Mouse (Mus musculus): ENCODE data around the gene Rasgef1a. TPM values are rescaled to one million over a fixed set of nuclear protein-coding genes. Genes with fewer than 3 reads are reported as not detected.

Rasgef1a gene
- polyA plus RNA-seq, 1 experiment from 2014 or later: 0.09 TPM

DNA sequence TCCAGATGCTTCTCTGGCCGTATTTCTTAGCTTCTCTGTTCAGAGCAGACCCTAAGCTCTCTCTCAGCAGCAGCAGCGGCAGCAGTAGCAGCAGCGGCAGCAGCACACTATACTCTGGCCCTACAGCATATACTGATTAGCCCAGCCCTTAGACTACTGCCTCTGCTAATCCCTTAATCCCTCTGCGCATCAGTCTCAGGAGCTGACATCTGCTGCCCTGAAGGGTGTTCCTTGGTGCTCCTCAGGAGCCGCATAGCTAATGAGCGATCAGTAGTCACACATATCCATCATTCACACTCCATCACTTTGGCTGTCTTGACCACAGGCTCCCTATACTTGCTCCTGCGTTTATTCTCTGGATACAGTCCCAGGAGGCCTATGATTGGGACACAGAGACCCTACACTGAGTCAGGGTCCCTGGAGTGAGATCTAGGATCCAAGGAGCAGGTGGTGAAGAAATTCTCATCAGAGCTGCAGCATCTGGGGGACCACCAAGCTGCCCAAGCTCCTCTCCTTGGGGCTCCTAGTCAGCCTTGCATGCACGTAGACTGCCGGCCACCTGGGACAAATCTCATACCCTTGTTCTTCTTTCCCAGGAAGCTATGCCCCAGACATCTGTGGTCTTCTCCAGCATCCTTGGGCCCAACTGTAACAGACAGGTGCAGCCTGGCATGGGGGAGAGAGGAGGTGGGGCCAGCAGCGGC, 68.7 kb downstream of the Rasgef1a start:
- 49% methylated on average over 10 of the region's 10 CpGs for WGBS
- Histone ChIP-seq H3K4me1 (peaks cover 23% of the 10 kb centered on the region), H3K27me3 (ENCODE audit: low read depth, poor library complexity, severe bottlenecking) (0 out of 2 replicates have a peak, but pooled peaks cover 4% of the 10 kb centered on the region), H3K4me3 (no peak overlapping the region), H3K36me3 (no peaks in the 10 kb centered on the region), H3K27ac (replicated peaks) (peak overlapping the region; percentile 34), H3K9me3 (replicated peaks) (no peaks in the 10 kb centered on the region)
- DNase-seq (ENCODE audit: low spot score): no peak

DNA sequence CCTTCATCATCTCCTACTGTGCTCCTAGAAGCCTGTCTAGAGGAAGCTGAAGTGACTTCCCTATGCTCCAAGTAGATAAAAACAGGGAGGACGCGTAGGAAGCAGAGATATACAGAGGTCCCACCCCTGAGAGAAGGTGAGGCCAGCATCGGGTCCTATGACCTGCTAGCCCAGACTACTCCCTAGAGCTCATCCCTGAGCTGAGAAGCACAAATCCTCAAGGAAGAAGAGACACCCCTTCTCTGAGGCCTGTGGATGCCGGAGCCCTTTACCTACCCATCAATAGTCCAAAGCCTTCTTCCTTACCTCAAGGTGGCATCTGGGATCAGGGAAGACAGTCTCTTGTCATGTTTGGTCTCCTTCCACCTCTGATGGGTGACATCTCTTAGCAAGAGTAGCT, 69.5 kb downstream of the Rasgef1a start:
- Histone ChIP-seq H3K36me3 (no peaks in the 10 kb centered on the region), H3K4me1 (peaks cover 19% of the 10 kb centered on the region), H3K4me3 (no peak overlapping the region), H3K27ac (replicated peaks) (no peak overlapping the region), H3K9me3 (replicated peaks) (no peaks in the 10 kb centered on the region), H3K27me3 (ENCODE audit: low read depth, poor library complexity, severe bottlenecking) (0 out of 2 replicates have a peak, but pooled peaks cover 4% of the 10 kb centered on the region)
- no peak for DNase-seq (ENCODE audit: low spot score)
- WGBS: 90% methylated on average over 4 of the region's 4 CpGs

DNA sequence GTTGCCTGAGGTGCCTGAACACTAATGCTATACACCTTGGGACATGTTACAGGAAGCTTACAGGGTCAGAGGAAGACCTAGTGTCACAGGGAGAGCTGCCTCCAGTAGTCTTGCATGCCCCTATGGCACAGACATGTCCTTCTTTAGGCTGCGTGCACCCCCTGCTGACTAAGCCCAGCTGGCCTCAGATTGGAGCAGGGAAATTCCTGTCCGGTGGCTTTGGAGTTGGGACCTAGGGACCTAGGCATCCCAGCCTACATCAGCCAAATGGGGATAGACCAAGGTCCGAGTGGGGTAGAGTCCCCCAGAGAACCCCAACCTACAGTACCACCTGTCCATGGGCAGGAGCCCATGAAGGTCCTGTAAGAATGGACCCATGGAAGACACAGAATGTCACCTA, 71.1 kb downstream of the Rasgef1a start:
- Histone ChIP-seq H3K4me3 (no peak overlapping the region), H3K27ac (replicated peaks) (no peak overlapping the region), H3K27me3 (ENCODE audit: low read depth, poor library complexity, severe bottlenecking) (0 out of 2 replicates have a peak, but pooled peaks cover 4% of the 10 kb centered on the region), H3K9me3 (replicated peaks) (no peaks in the 10 kb centered on the region), H3K36me3 (no peaks in the 10 kb centered on the region), H3K4me1 (peaks cover 15% of the 10 kb centered on the region)
- WGBS: 89% methylated on average over 3 of the region's 3 CpGs
- no peak for DNase-seq (ENCODE audit: low spot score)

DNA sequence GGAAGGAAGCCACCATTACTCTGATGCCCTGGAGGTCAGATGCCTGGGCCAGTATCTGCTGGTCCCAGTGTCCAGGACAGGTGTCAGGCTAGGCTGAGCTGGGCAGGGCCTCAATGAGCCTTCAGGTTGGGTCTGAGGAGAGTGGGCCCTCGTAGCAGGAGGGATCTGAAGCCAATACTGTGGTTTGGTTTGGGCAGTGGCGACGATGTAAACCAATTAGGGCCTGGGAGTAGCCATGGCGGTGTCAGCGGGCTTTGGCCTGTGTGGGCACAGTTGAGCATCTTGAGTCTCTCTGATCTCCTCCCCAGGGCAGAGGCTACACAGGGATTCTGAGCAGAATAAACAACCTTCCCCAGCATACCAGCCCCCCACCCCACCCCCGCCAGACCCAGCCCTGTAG, 72.4 kb downstream of the Rasgef1a start:
- no peaks in the 10 kb centered on the region for H3K36me3 ChIP-seq
- H3K9me3 ChIP-seq (replicated peaks): no peaks in the 10 kb centered on the region
- no peak overlapping the region for H3K27ac ChIP-seq (replicated peaks)
- WGBS: 78% methylated on average over 6 of the region's 6 CpGs
- H3K27me3 ChIP-seq (ENCODE audit: low read depth, poor library complexity, severe bottlenecking): 0 out of 2 replicates have a peak, but pooled peaks cover 4% of the 10 kb centered on the region
- DNase-seq (ENCODE audit: low spot score): no peak
- peaks cover 15% of the 10 kb centered on the region for H3K4me1 ChIP-seq
- H3K4me3 ChIP-seq: no peak overlapping the region

DNA sequence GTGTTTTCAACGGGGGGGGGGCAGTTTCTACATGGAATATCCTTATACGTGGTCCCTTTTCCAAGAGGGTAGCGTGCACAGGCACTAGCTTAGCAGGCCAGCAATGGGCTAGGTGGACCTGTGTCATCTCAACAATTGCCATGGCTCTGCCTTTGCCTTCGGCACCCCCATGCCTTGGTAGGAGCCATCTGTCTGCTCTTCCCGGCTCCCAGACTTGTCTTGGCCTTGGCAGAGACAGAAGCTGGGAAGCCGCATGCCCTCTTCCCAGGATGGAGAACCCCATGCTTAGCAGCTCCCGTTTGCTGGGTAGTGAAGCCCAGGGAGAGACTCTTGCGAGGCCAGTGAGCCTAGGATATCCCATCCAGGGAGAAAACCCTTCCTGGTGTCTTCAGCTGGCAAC, 73.4 kb downstream of the Rasgef1a start:
- Histone ChIP-seq H3K27me3 (ENCODE audit: low read depth, poor library complexity, severe bottlenecking) (0 out of 2 replicates have a peak, but pooled peaks cover 4% of the 10 kb centered on the region), H3K4me1 (peaks cover 7% of the 10 kb centered on the region), H3K36me3 (no peaks in the 10 kb centered on the region), H3K27ac (replicated peaks) (no peak overlapping the region), H3K4me3 (no peak overlapping the region), H3K9me3 (replicated peaks) (no peaks in the 10 kb centered on the region)
- WGBS: 92% methylated on average over 8 of the region's 8 CpGs
- no peak for DNase-seq (ENCODE audit: low spot score)

DNA sequence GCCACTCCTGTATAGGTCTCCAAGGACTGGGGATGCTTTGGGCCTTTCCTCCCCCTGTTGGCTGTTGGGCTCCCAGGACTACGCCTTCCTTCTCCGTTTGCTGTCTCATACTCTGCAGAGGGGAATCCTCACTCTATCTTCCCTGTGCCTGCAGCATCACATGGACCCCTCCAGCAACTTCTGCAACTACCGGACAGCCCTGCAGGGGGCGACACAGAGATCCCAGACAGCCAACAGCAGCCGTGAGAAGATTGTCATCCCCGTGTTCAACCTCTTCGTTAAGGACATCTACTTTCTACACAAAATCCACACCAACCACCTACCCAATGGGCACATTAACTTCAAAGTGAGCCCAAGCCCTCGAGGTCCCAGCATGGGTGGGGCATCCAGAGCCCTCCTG, 76.7 kb downstream of the Rasgef1a start:
- no peaks in the 10 kb centered on the region for H3K4me1 ChIP-seq
- 56% methylated on average over 8 of the region's 8 CpGs for WGBS
- H3K36me3 ChIP-seq: no peaks in the 10 kb centered on the region
- H3K27me3 ChIP-seq (ENCODE audit: low read depth, poor library complexity, severe bottlenecking): no peaks in the 10 kb centered on the region
- H3K27ac ChIP-seq (replicated peaks): no peak overlapping the region
- H3K9me3 ChIP-seq (replicated peaks): no peaks in the 10 kb centered on the region
- no peak overlapping the region for H3K4me3 ChIP-seq
- peak; percentile 19 for DNase-seq (ENCODE audit: low spot score)

DNA sequence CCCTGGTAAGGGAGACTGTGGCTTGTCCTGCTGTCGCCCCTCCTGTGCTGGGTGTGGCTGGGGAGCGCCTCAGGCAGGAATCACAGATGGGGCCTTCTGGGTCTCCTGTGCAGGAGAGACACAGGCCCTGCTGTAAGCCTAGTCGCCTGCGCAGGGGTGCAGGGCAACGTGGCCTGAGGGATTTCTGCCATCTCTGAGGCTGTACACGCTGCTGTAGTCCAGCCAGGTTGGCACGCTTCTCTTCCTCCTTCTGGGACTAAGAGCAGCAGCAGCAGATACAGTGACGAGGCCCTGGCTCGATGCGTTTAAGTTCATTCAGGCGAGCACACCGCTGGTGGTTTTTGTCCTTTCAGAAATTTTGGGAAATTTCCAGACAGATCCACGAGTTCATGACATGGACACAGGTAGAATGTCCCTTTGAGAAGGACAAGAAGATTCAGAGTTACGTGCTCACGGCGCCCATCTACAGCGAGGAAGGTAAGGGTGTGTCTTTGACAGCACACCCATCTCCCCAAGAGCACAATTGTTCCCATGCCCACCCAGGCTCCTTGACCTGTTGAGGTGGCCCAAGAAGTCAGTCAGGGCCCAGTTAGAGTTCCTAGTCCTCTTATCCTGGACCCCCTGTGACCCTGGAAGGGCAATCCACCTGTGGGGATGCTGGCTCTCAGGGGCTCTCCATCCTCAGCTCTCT, 77.7 kb downstream of the Rasgef1a start:
- DNase-seq (ENCODE audit: low spot score): peak; percentile 9
- Histone ChIP-seq H3K9me3 (replicated peaks) (no peaks in the 10 kb centered on the region), H3K27ac (replicated peaks) (no peak overlapping the region), H3K4me1 (no peaks in the 10 kb centered on the region), H3K27me3 (ENCODE audit: low read depth, poor library complexity, severe bottlenecking) (no peaks in the 10 kb centered on the region), H3K4me3 (no peak overlapping the region), H3K36me3 (no peaks in the 10 kb centered on the region)
- 85% methylated on average over 17 of the region's 17 CpGs for WGBS

DNA sequence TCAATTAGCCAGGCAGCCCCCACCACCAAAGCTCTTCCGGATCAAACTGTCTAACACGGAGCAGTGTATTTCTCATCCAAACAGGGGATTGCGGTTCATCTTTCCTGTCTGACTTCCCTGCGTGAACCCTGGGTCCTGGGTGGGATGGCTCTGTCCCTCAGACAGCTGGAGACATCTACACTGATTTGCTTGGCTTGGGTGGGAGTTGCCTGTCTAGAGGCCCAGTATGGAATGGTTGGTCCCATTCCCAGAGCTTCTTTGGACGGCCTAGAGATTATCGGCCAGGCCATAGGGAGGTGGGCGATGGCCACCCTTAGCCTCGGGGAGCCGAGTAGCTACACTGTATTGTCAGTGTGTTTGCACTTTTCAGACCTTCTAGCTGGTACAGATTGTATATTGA, 79.6 kb downstream of the Rasgef1a start:
- no peaks in the 10 kb centered on the region for H3K27me3 ChIP-seq (ENCODE audit: low read depth, poor library complexity, severe bottlenecking)
- H3K9me3 ChIP-seq (replicated peaks): no peaks in the 10 kb centered on the region
- DNase-seq (ENCODE audit: low spot score): no peak
- H3K27ac ChIP-seq (replicated peaks): no peak overlapping the region
- no peaks in the 10 kb centered on the region for H3K4me1 ChIP-seq
- H3K36me3 ChIP-seq: no peaks in the 10 kb centered on the region
- no peak overlapping the region for H3K4me3 ChIP-seq
- 84% methylated on average over 9 of the region's 9 CpGs for WGBS

DNA sequence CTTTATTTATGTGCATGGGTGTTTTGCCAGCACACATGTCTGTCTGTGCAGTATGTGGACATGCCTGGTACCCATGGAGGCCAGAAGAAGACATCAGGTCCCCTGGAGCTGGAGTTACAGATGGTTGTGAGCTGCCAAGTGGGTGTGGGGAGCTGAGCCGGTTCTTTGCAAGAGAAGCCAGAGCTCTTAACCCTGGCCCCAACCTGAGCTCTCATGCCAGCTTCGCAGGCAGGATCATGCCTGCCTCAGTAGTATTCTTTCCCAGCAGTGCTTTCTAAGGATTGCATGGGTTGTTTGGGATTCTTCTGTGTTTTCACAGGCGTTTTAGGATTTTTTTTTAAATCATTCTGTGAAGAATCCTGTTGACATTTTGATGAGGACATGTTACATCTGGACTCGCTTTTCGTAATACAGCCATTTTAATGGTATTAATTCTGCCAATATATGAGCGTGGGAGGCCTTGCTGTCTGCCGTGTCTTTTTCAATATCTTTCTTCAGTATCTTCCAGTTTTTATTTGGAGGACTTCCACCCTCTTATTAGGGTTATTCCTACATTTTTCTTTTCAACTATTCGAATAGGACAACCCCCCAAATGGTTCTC, 86.6 kb downstream of the Rasgef1a start:
- Histone ChIP-seq H3K36me3 (no peaks in the 10 kb centered on the region), H3K9me3 (replicated peaks) (no peaks in the 10 kb centered on the region), H3K27me3 (ENCODE audit: low read depth, poor library complexity, severe bottlenecking) (no peaks in the 10 kb centered on the region), H3K27ac (replicated peaks) (no peak overlapping the region), H3K4me1 (no peaks in the 10 kb centered on the region), H3K4me3 (no peak overlapping the region)
- WGBS: 88% methylated on average over 8 of the region's 8 CpGs
- no peak for DNase-seq (ENCODE audit: low spot score)

DNA sequence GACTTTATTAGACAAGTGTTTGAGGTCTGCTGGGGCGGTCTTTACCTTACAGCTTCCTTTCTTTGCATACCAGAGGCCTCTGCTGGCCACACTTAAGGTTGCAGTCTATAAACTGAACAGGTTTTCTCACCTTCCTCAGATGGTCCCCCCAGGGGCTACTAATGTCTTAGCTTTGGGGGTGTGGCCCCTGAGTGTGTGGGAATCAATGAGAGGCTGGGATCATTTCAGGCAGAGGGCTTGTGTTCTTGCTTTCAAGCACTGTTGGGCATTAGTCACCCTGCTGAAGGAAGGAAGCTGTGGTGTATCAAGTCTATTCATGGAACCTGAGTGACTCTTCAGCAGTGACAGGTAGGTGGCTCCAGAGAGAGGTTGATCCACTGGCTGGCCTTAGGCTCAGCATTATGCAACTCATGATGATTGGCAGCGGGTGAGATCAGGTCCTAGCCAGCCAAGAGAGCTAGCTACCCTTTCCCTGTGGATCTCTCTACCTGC, 88.1 kb downstream of the Rasgef1a start:
- DNase-seq (ENCODE audit: low spot score): no peak
- Histone ChIP-seq H3K4me3 (no peak overlapping the region), H3K36me3 (no peaks in the 10 kb centered on the region), H3K27ac (replicated peaks) (no peak overlapping the region), H3K27me3 (ENCODE audit: low read depth, poor library complexity, severe bottlenecking) (no peaks in the 10 kb centered on the region), H3K9me3 (replicated peaks) (no peaks in the 10 kb centered on the region), H3K4me1 (no peaks in the 10 kb centered on the region)
- 49% methylated on average over 2 of the region's 2 CpGs for WGBS

DNA sequence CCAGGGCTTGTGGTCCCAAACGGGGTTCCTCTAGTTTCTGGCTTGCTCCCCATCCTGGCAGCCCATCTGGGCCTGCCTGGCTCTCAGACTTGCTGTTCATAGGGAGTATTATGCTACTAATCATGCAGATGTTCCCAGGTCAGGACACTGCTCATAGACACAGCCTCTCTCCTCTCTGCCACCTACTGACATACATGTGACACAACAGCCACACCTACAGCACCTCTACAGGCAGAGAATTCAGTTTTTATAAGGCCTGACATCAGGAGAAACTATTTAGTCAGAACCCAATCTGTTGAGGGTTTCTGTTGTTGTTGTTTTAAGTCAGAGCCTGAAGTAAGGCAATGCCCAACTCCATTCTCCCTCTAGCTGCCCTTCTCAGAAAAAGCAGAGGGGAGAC, 100.6 kb downstream of the Rasgef1a start:
- DNase-seq (ENCODE audit: low spot score): no peak

DNA sequence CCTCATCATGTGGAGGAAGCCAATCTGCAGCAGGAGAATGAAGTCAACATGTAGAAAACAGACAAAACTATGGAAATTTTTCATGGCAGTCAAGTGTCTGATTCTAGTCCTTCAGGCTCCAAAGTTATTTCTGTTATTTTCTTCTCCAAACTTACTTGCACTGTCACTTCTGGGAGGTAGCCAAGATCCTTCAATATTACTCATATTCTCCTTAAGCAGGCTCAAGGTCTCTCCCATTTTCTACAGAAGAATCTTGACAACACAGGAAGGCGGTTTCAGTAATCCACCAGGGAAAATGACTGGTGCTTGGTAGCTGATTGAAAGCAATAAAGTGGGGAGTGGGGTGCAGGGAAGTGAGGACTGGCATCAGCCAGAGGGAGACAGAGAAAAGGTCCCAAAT, 111.5 kb downstream of the Rasgef1a start:
- Histone ChIP-seq H3K9me3 (replicated peaks) (no peaks in the 10 kb centered on the region), H3K4me1 (peaks cover 4% of the 10 kb centered on the region; the same call in 1 of the 2 replicates), H3K27ac (replicated peaks) (no peak overlapping the region), H3K4me3 (no peak overlapping the region), H3K27me3 (ENCODE audit: low read depth, poor library complexity, severe bottlenecking) (no peaks in the 10 kb centered on the region), H3K36me3 (peaks cover 18% of the 10 kb centered on the region)
- no peak for DNase-seq (ENCODE audit: low spot score)
- WGBS: 92% methylated on average over 1 of the region's 1 CpGs

More for the DNA sequence above, 100.6 kb downstream of the Rasgef1a start:
- H3K27me3 ChIP-seq (ENCODE audit: low read depth, poor library complexity, severe bottlenecking): no peaks in the 10 kb centered on the region
- H3K27ac ChIP-seq (replicated peaks): no peak overlapping the region
- no peaks in the 10 kb centered on the region for H3K4me1 ChIP-seq
- no peak overlapping the region for H3K4me3 ChIP-seq
- H3K9me3 ChIP-seq (replicated peaks): no peaks in the 10 kb centered on the region
- 50% methylated on average over 1 of the region's 1 CpGs for WGBS
- peaks cover 8% of the 10 kb centered on the region; the same call in 1 of the 2 replicates for H3K36me3 ChIP-seq

DNA sequence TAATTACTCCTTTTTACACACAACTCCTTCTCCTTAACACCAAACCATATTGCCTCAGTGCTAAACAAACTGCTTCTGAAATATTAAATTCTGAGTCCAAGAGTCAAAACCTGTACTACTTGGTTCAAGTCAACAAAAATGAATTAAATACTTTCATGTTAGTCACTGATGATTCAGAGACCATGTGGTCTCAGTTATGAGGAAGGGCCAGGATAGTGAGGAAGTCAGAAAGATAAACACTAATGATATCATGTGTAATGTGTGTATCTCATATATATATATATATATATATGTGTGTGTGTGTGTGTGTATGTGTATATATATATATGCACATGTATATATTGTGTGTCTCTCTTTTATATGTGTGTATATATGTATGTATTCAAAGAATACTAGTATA, 115.3 kb downstream of the Rasgef1a start:
- Histone ChIP-seq H3K36me3 (peaks cover 18% of the 10 kb centered on the region), H3K4me3 (no peak overlapping the region), H3K4me1 (no peaks in the 10 kb centered on the region), H3K27ac (replicated peaks) (no peak overlapping the region), H3K27me3 (ENCODE audit: low read depth, poor library complexity, severe bottlenecking) (no peaks in the 10 kb centered on the region), H3K9me3 (replicated peaks) (no peaks in the 10 kb centered on the region)
- no peak for DNase-seq (ENCODE audit: low spot score)

Data from midbrain, embryonic 10.5 days (tissue).